Mouse (Mus musculus): ENCODE results near the gene Wdr48. TPM values are rescaled to one million over a fixed set of nuclear protein-coding genes. Genes with fewer than 3 reads are reported as not detected.

Wdr48 gene
- total and polyA plus RNA-seq, 2 experiments from 2014 or later, result 47.9 to 83.2 TPM

- Histone ChIP-seq H3K4me3 (ENCODE audit: low read depth, low read length) (no peak overlapping the region), H3K9me3 (ENCODE audit: low read length) (no peaks in the 10 kb centered on the region), H3K4me2 (ENCODE audit: low read depth) (no peak overlapping the region), H3K9ac (no peak overlapping the region), H3K27me3 (ENCODE audit: insufficient read depth, low read length) (no peaks in the 10 kb centered on the region), H3K4me1 (ENCODE audit: insufficient read depth) (no peaks in the 10 kb centered on the region), H3K36me3 (ENCODE audit: insufficient read depth) (no peaks in the 10 kb centered on the region), H3K27ac (ENCODE audit: low read depth, low read length) (no peak overlapping the region)
- no peak for TF ChIP-seq CTCF (IDR thresholded peaks at IDR 0.05; ENCODE audit: low read depth)
- no peak for ATAC-seq
- no peak for DNase-seq
- 91% methylated on average over 9 of the region's 9 CpGs for WGBS
Measured at GRCm38 (mm10) chr9:119951388-119951787, 56.7 kb downstream of the Wdr48 start.

- ATAC-seq, result no peak
- TF ChIP-seq CTCF (IDR thresholded peaks at IDR 0.05; ENCODE audit: low read depth), result no peak
- Histone ChIP-seq H3K27ac (ENCODE audit: low read depth, low read length) (no peak overlapping the region), H3K9ac (no peak overlapping the region), H3K4me1 (ENCODE audit: insufficient read depth) (no peaks in the 10 kb centered on the region), H3K4me3 (ENCODE audit: low read depth, low read length) (no peak overlapping the region), H3K27me3 (ENCODE audit: insufficient read depth, low read length) (no peaks in the 10 kb centered on the region), H3K9me3 (ENCODE audit: low read length) (no peaks in the 10 kb centered on the region), H3K36me3 (ENCODE audit: insufficient read depth) (no peaks in the 10 kb centered on the region), H3K4me2 (ENCODE audit: low read depth) (no peak overlapping the region)
- 83% methylated on average over 9 of the region's 9 CpGs for WGBS
- DNase-seq, result no peak
Measured at GRCm38 (mm10) chr9:119958835-119959234, 64.2 kb downstream of the Wdr48 start.

DNA sequence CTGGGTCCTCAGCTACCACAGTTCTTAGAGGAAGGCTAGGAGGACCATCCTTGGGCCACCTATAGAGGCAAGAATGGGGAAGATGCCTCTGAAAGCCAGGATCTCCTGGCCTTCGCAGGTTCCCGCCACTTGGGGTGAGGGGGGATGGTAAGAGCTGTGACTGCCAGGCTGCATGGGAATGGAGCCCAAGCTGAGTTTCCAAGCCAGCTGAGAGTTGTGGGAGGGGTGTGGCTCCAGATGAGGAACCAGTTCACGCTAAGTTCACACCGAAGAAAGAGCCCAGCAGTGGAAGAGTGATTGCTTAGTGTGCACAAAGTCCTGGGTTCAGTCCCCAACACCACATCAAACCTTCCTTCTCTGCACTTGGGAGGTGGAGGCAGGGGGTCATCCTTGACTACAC is 67.5 kb downstream of the Wdr48 start:
- TF ChIP-seq CTCF (IDR thresholded peaks at IDR 0.05; ENCODE audit: low read depth), result no peak
- WGBS, result 76% methylated on average over 4 of the region's 4 CpGs
- no peaks in the 10 kb centered on the region for H3K27me3 ChIP-seq (ENCODE audit: insufficient read depth, low read length)
- no peaks in the 10 kb centered on the region for H3K36me3 ChIP-seq (ENCODE audit: insufficient read depth)
- DNase-seq (no peak), ATAC-seq (no peak)
- no peaks in the 10 kb centered on the region for H3K4me1 ChIP-seq (ENCODE audit: insufficient read depth)
- no peak overlapping the region for H3K4me3 ChIP-seq (ENCODE audit: low read depth, low read length)
- no peak overlapping the region for H3K9ac ChIP-seq
- no peak overlapping the region for H3K4me2 ChIP-seq (ENCODE audit: low read depth)
- no peaks in the 10 kb centered on the region for H3K9me3 ChIP-seq (ENCODE audit: low read length)
- no peak overlapping the region for H3K27ac ChIP-seq (ENCODE audit: low read depth, low read length)

DNA sequence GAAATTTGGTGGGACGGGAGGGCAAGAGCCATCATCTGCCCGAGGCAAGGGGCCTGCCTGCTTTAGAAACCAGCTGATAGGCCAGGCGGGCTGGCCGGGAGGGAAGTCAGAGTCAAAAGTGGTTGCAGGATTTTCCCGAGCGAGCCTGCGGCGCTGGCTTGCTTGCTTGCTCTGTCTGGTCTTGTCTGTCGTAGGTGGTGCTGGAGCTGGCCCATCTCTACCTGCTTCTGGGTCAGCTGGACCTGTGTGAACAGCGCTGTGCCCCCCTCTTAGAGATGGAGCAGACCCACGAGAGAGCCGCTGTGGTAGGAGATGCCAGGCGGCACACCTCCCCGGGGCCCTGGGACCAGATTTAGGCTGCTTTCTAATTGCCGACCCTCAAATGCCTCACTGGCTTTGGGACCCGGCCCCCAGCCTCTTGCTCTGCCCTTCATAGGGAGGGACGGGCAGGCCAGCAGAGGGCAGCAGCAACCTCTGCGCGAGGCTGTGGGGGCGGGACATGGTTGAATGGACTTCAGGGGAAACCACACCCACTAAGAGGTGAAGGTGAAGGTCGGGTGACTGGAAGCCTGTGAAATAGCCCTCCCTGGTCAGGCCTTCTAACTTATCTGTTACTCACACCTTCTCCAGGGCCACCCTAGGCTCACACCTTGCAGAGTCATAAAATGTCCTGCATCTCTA is 68.4 kb downstream of the Wdr48 start:
- Histone ChIP-seq H3K27ac (ENCODE audit: low read depth, low read length) (no peak overlapping the region), H3K4me1 (ENCODE audit: insufficient read depth) (no peaks in the 10 kb centered on the region), H3K4me3 (ENCODE audit: low read depth, low read length) (no peak overlapping the region), H3K9me3 (ENCODE audit: low read length) (no peaks in the 10 kb centered on the region), H3K9ac (no peak overlapping the region), H3K4me2 (ENCODE audit: low read depth) (no peak overlapping the region), H3K27me3 (ENCODE audit: insufficient read depth, low read length) (no peaks in the 10 kb centered on the region), H3K36me3 (ENCODE audit: insufficient read depth) (no peaks in the 10 kb centered on the region)
- DNase-seq (no peak), ATAC-seq (peak; percentile 45; the same call in 1 of the 2 replicates)
- peak; percentile 71 for TF ChIP-seq CTCF (IDR thresholded peaks at IDR 0.05; ENCODE audit: low read depth)
- 15% methylated on average over 21 of the region's 21 CpGs for WGBS

DNA sequence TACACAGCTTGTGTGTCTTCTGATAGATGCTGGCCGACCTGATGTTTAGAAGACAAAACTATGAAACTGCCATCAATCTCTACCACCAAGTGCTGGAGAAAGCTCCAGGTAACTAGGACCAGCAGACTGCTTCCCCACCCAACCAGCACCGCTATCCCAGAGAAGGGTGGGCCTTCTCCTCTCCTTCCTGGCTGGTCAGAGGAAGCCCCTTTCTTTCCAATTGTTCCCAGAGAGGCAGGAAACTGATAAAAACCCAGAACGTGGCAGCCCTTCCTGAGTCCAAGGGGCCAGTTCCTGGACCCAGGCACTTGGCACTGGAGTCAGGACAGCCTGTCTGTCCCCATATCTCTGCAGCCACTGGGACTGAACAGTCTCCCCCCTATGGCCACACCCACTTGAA is 69.5 kb downstream of the Wdr48 start:
- Histone ChIP-seq H3K27ac (ENCODE audit: low read depth, low read length) (no peak overlapping the region), H3K4me1 (ENCODE audit: insufficient read depth) (no peaks in the 10 kb centered on the region), H3K4me2 (ENCODE audit: low read depth) (no peak overlapping the region), H3K9me3 (ENCODE audit: low read length) (no peaks in the 10 kb centered on the region), H3K27me3 (ENCODE audit: insufficient read depth, low read length) (no peaks in the 10 kb centered on the region), H3K4me3 (ENCODE audit: low read depth, low read length) (no peak overlapping the region), H3K36me3 (ENCODE audit: insufficient read depth) (no peaks in the 10 kb centered on the region), H3K9ac (no peak overlapping the region)
- no peak for TF ChIP-seq CTCF (IDR thresholded peaks at IDR 0.05; ENCODE audit: low read depth)
- DNase-seq (no peak), ATAC-seq (no peak)
- 87% methylated on average over 3 of the region's 3 CpGs for WGBS

GRCm38 (mm10) chr9:119965186-119965585 is 70.5 kb downstream of the Wdr48 start:
- WGBS, result 52% methylated on average over 3 of the region's 3 CpGs
- no peak for TF ChIP-seq CTCF (IDR thresholded peaks at IDR 0.05; ENCODE audit: low read depth)
- ATAC-seq, result peak; percentile 32; the same call in 1 of the 2 replicates
- DNase-seq, result no peak
- Histone ChIP-seq H3K9me3 (ENCODE audit: low read length) (no peaks in the 10 kb centered on the region), H3K4me1 (ENCODE audit: insufficient read depth) (no peaks in the 10 kb centered on the region), H3K27ac (ENCODE audit: low read depth, low read length) (no peak overlapping the region), H3K9ac (no peak overlapping the region), H3K27me3 (ENCODE audit: insufficient read depth, low read length) (no peaks in the 10 kb centered on the region), H3K4me2 (ENCODE audit: low read depth) (no peak overlapping the region), H3K36me3 (ENCODE audit: insufficient read depth) (no peaks in the 10 kb centered on the region), H3K4me3 (ENCODE audit: low read depth, low read length) (no peak overlapping the region)

- H3K4me2 ChIP-seq (ENCODE audit: low read depth), result no peak overlapping the region
- H3K4me3 ChIP-seq (ENCODE audit: low read depth, low read length), result no peak overlapping the region
- no peak for TF ChIP-seq CTCF (IDR thresholded peaks at IDR 0.05; ENCODE audit: low read depth)
- H3K4me1 ChIP-seq (ENCODE audit: insufficient read depth), result peaks cover 11% of the 10 kb centered on the region
- H3K9me3 ChIP-seq (ENCODE audit: low read length), result no peaks in the 10 kb centered on the region
- no peaks in the 10 kb centered on the region for H3K27me3 ChIP-seq (ENCODE audit: insufficient read depth, low read length)
- H3K9ac ChIP-seq, result no peak overlapping the region
- H3K36me3 ChIP-seq (ENCODE audit: insufficient read depth), result no peaks in the 10 kb centered on the region
- 86% methylated on average over 26 of the region's 26 CpGs for WGBS
- DNase-seq (no peak), ATAC-seq (no peak)
- no peak overlapping the region for H3K27ac ChIP-seq (ENCODE audit: low read depth, low read length)
Measured at GRCm38 (mm10) chr9:119966221-119966910, 71.7 kb downstream of the Wdr48 start.
